Mouse (Mus musculus): ENCODE data around the gene Arx. TPM values are rescaled to one million over a fixed set of nuclear protein-coding genes. Genes with fewer than 3 reads are reported as not detected.

The Arx gene
- total and polyA plus RNA-seq, 2 experiments from 2014 or later: 1.5 to 3.7 TPM

- DNase-seq (ENCODE audit: low spot score): no peak
- H3K4me3 ChIP-seq (ENCODE audit: low read depth, low read length): no peak overlapping the region
- no peaks in the 10 kb centered on the region for H3K36me3 ChIP-seq (ENCODE audit: insufficient read depth, low read length)
- H3K27ac ChIP-seq (ENCODE audit: low read depth, low read length): no peak overlapping the region
- peaks cover 7% of the 10 kb centered on the region; the same call in 1 of the 2 replicates for H3K27me3 ChIP-seq (ENCODE audit: insufficient read depth, low read length)
- no peak overlapping the region for H3K4me2 ChIP-seq (ENCODE audit: low read depth, low read length, poor library complexity, severe bottlenecking)
- TF ChIP-seq CTCF (IDR thresholded peaks at IDR 0.05): no peak
- no peaks in the 10 kb centered on the region for H3K4me1 ChIP-seq (ENCODE audit: insufficient read depth, low read length)
- no peaks in the 10 kb centered on the region for H3K9me3 ChIP-seq (ENCODE audit: low read length)
- no peak for ATAC-seq (ENCODE audit: low FRiP score)
- H3K9ac ChIP-seq (replicated peaks; ENCODE audit: low read length, poor library complexity, severe bottlenecking): no peak overlapping the region
- 91% methylated on average over 7 of the region's 7 CpGs for WGBS
Measured at GRCm38 (mm10) chrX:93305780-93306179, 19.5 kb downstream of the Arx start.

GRCm38 (mm10) chrX:93317577-93317976 is 31.3 kb downstream of the Arx start:
- ATAC-seq (ENCODE audit: low FRiP score) (no peak), DNase-seq (ENCODE audit: low spot score) (no peak)
- no peak overlapping the region for H3K27ac ChIP-seq (ENCODE audit: low read depth, low read length)
- no peak overlapping the region for H3K4me3 ChIP-seq (ENCODE audit: low read depth, low read length)
- WGBS: 66% methylated on average over 4 of the region's 4 CpGs
- H3K4me2 ChIP-seq (ENCODE audit: low read depth, low read length, poor library complexity, severe bottlenecking): no peak overlapping the region
- no peaks in the 10 kb centered on the region for H3K36me3 ChIP-seq (ENCODE audit: insufficient read depth, low read length)
- H3K9me3 ChIP-seq (ENCODE audit: low read length): no peaks in the 10 kb centered on the region
- no peaks in the 10 kb centered on the region for H3K4me1 ChIP-seq (ENCODE audit: insufficient read depth, low read length)
- H3K27me3 ChIP-seq (ENCODE audit: insufficient read depth, low read length): no peaks in the 10 kb centered on the region
- no peak overlapping the region for H3K9ac ChIP-seq (replicated peaks; ENCODE audit: low read length, poor library complexity, severe bottlenecking)
- no peak for TF ChIP-seq CTCF (IDR thresholded peaks at IDR 0.05)

GRCm38 (mm10) chrX:93319979-93320378 is 33.7 kb downstream of the Arx start:
- no peak for ATAC-seq (ENCODE audit: low FRiP score)
- WGBS: 89% methylated on average over 2 of the region's 2 CpGs

GRCm38 (mm10) chrX:93321336-93321735 is 35.1 kb downstream of the Arx start:
- Histone ChIP-seq H3K4me3 (ENCODE audit: low read depth, low read length) (no peak overlapping the region), H3K9ac (replicated peaks; ENCODE audit: low read length, poor library complexity, severe bottlenecking) (no peak overlapping the region), H3K27ac (ENCODE audit: low read depth, low read length) (no peak overlapping the region), H3K9me3 (ENCODE audit: low read length) (no peaks in the 10 kb centered on the region), H3K27me3 (ENCODE audit: insufficient read depth, low read length) (no peaks in the 10 kb centered on the region), H3K4me2 (ENCODE audit: low read depth, low read length, poor library complexity, severe bottlenecking) (no peak overlapping the region), H3K36me3 (ENCODE audit: insufficient read depth, low read length) (no peaks in the 10 kb centered on the region), H3K4me1 (ENCODE audit: insufficient read depth, low read length) (no peaks in the 10 kb centered on the region)
- DNase-seq (ENCODE audit: low spot score): no peak
- no peak for TF ChIP-seq CTCF (IDR thresholded peaks at IDR 0.05)
- 78% methylated on average over 1 of the region's 1 CpGs for WGBS
- ATAC-seq (ENCODE audit: low FRiP score): no peak

More at GRCm38 (mm10) chrX:93319979-93320378, 33.7 kb downstream of the Arx start:
- Histone ChIP-seq H3K9ac (replicated peaks; ENCODE audit: low read length, poor library complexity, severe bottlenecking) (no peak overlapping the region), H3K4me2 (ENCODE audit: low read depth, low read length, poor library complexity, severe bottlenecking) (no peak overlapping the region), H3K27ac (ENCODE audit: low read depth, low read length) (no peak overlapping the region), H3K4me1 (ENCODE audit: insufficient read depth, low read length) (no peaks in the 10 kb centered on the region), H3K9me3 (ENCODE audit: low read length) (no peaks in the 10 kb centered on the region), H3K4me3 (ENCODE audit: low read depth, low read length) (no peak overlapping the region), H3K36me3 (ENCODE audit: insufficient read depth, low read length) (no peaks in the 10 kb centered on the region), H3K27me3 (ENCODE audit: insufficient read depth, low read length) (no peaks in the 10 kb centered on the region)
- no peak for DNase-seq (ENCODE audit: low spot score)
- no peak for TF ChIP-seq CTCF (IDR thresholded peaks at IDR 0.05)
